Comparison of ENCODE assay signal across 27 mouse cellular contexts in genomic region chr12:44224650-44225049, GRCm38 (mm10). TPM values are rescaled to one million over a fixed set of nuclear protein-coding genes. Genes with fewer than 3 reads are reported as not detected.
DNase-seq lines count a peak whose midpoint lies in the region; ATAC-seq and TF ChIP-seq lines count a peak whose summit lies in the region.
"Had no signal": no experiment of that assay in that cellular context is flagged by ENCODE, and none has a peak within 500 bp of the region (broad histone marks: within the 10 kb centered on the region; RNA-seq: fewer than 3 reads in every experiment).

No protein-coding gene starts in this region.

- TF ChIP-seq CTCF in CH12.LX (conservative IDR thresholded peaks at IDR 0.05 in 1 of 2, IDR thresholded peaks at IDR 0.05 in 1 of 2; ENCODE audit: low read depth in 2 of 2, low read length in 2 of 2) = no peak

- no peak for TF ChIP-seq RAD21 in CH12.LX (IDR thresholded peaks at IDR 0.05; ENCODE audit: low read depth, low read length)

- H3K27me3 ChIP-seq in CH12.LX (replicated peaks) = no peaks in the 10 kb centered on the region
- peaks cover 2% of the 10 kb centered on the region; the same call in 1 of the 2 replicates for H3K27me3 ChIP-seq in splenic B cell, adult 2 months (ENCODE audit: control insufficient read depth, insufficient read depth, low read length, poor library complexity, severe bottlenecking)
- H3K27me3 ChIP-seq: embryonic facial prominence, embryonic 12.5 days; embryonic facial prominence, embryonic 15.5 days; heart, embryonic 12.5 days; heart, embryonic 15.5 days had no signal

- H3K4me3 ChIP-seq in CH12.LX (replicated peaks in 1 of 3; ENCODE audit: low read depth in 2 of 3, low read length in 2 of 3, poor library complexity in 1 of 3) = no peak overlapping the region
- H3K4me3 ChIP-seq: embryonic facial prominence, embryonic 12.5 days; embryonic facial prominence, embryonic 15.5 days; heart, embryonic 12.5 days; heart, embryonic 15.5 days had no signal

- peak overlapping the region; percentile 29; the same call in 1 of the 2 replicates for H3K4me2 ChIP-seq in CH12.LX (ENCODE audit: insufficient read depth, low read depth, poor library complexity, severe bottlenecking)
- H3K4me2 ChIP-seq: embryonic facial prominence, embryonic 12.5 days; embryonic facial prominence, embryonic 15.5 days; heart, embryonic 12.5 days; heart, embryonic 15.5 days; hindbrain, embryonic 14.5 days had no signal

- dilution Hi-C loops in CH12.LX (cut with MboI; ENCODE audit: extremely low pct_ligation_motif_present, extremely low pct_unique_long_range_greater_than_20kb, low sequenced_read_pairs) = no loop called here

- no peak for TF ChIP-seq POLR2A in CH12.LX (IDR thresholded peaks at IDR 0.05; ENCODE audit: low read depth, low read length)

- no peak overlapping the region for H3K27ac ChIP-seq in CH12.LX (ENCODE audit: insufficient read depth, low read depth)
- H3K27ac ChIP-seq: embryonic facial prominence, embryonic 12.5 days; embryonic facial prominence, embryonic 15.5 days; heart, embryonic 15.5 days; hindbrain, embryonic 14.5 days; hindbrain, postnatal 0 days had no signal

- in situ Hi-C loops in CH12.LX (cut with MboI; ENCODE audit: low pct_ligation_motif_present, low pct_unique_long_range_greater_than_20kb, low sequenced_read_pairs) = no loop called here

- TF ChIP-seq EP300 in CH12.LX (IDR thresholded peaks at IDR 0.05; ENCODE audit: low read length) = no peak

- H3K4me1 ChIP-seq in CH12.LX (ENCODE audit: control insufficient read depth in 1 of 2, insufficient read depth in 2 of 2) = peaks cover 0 to 11% of the 10 kb centered on the region in 2 experiments; a peak in 2 of 4 replicates
- H3K4me1 ChIP-seq: embryonic facial prominence, embryonic 12.5 days; embryonic facial prominence, embryonic 15.5 days; heart, embryonic 12.5 days; heart, embryonic 15.5 days had no signal

- peak; percentile 75 for ATAC-seq in granulocyte monocyte progenitor cell, adult 5-6 weeks (replicated peaks; ENCODE audit: poor library complexity, severe bottlenecking)
- ATAC-seq: forebrain, embryonic 14.5 days; forebrain, postnatal 0 days; hindbrain, postnatal 0 days; inflammation-experienced regulatory T-cells, adult 6 months; intestine, embryonic 16.5 days had no signal

- peaks cover 4% of the 10 kb centered on the region for H3K9me3 ChIP-seq in CH12.LX (replicated peaks; ENCODE audit: low read length)
- H3K9me3 ChIP-seq: embryonic facial prominence, embryonic 12.5 days; embryonic facial prominence, embryonic 15.5 days; heart, embryonic 12.5 days; heart, embryonic 15.5 days had no signal

- DNase-seq in CH12.LX (ENCODE audit: extremely low read depth) = no peak
- DNase-seq in splenic B cell, adult 2 months (ENCODE audit: low read depth, low spot score) = peak; percentile 41
- DNase-seq in cerebellum, postnatal 36 days = no peak
- DNase-seq in thymus, postnatal 14 days = no peak
- DNase-seq in embryo, embryonic 10 days (ENCODE audit: low spot score) = no peak
- DNase-seq: adrenal gland, postnatal 10 days; adrenal gland, postnatal 36 days; B cell, adult 2 months; cerebellum, adult 11 months; cerebellum, adult 2 months; cerebellum, adult 9-11 months; cerebellum, postnatal 25 days; forebrain, postnatal 0 days; gastrocnemius, postnatal 25 days; heart, postnatal 10 days; heart, postnatal 36 days; kidney, adult 18-20 months had no signal

- no peak overlapping the region for H3K9ac ChIP-seq in CH12.LX (ENCODE audit: insufficient read depth, low read depth)
- H3K9ac ChIP-seq: embryonic facial prominence, embryonic 12.5 days; embryonic facial prominence, embryonic 15.5 days; forebrain, postnatal 0 days; heart, embryonic 12.5 days; heart, embryonic 15.5 days; hindbrain, embryonic 14.5 days had no signal

- no peaks in the 10 kb centered on the region for H3K79me2 ChIP-seq in CH12.LX (replicated peaks; ENCODE audit: control insufficient read depth, extremely low read depth, insufficient read depth, poor library complexity, severe bottlenecking)

- H3K36me3 ChIP-seq in CH12.LX (replicated peaks in 1 of 2; ENCODE audit: control insufficient read depth in 1 of 2, insufficient read depth in 1 of 2, low read length in 1 of 2) = no peaks in the 10 kb centered on the region
- H3K36me3 ChIP-seq in splenic B cell, adult 2 months (ENCODE audit: control insufficient read depth, insufficient read depth, low read length, poor library complexity, severe bottlenecking) = no peaks in the 10 kb centered on the region
- H3K36me3 ChIP-seq: embryonic facial prominence, embryonic 12.5 days; embryonic facial prominence, embryonic 15.5 days; heart, embryonic 12.5 days; heart, embryonic 15.5 days had no signal

TF ChIP-seq in CH12.LX, 34 proteins besides CTCF, POLR2A, EP300 and RAD21:
- TF ChIP-seq TCF12 (IDR thresholded peaks at IDR 0.05; ENCODE audit: low read depth, low read length) (no peak), ZMIZ1 (IDR thresholded peaks at IDR 0.05; ENCODE audit: low read depth, low read length) (no peak), HCFC1 (IDR thresholded peaks at IDR 0.05; ENCODE audit: low read depth, low read length) (no peak), JUND (conservative IDR thresholded peaks at IDR 0.05; ENCODE audit: low read depth, low read length) (no peak), MYC (IDR thresholded peaks at IDR 0.05; ENCODE audit: low read depth, low read length) (no peak), BHLHE40 (IDR thresholded peaks at IDR 0.05; ENCODE audit: low read depth, low read length) (no peak), NRF1 (IDR thresholded peaks at IDR 0.05; ENCODE audit: low read depth, low read length) (no peak), PAX5 (IDR thresholded peaks at IDR 0.05; ENCODE audit: low read length) (no peak), IRF4 (IDR thresholded peaks at IDR 0.05; ENCODE audit: low read depth, low read length) (no peak), SIN3A (IDR thresholded peaks at IDR 0.05; ENCODE audit: low read length) (no peak), ZNF384 (IDR thresholded peaks at IDR 0.05; ENCODE audit: low read depth, low read length) (no peak), ZC3H11A (IDR thresholded peaks at IDR 0.05; ENCODE audit: low read depth, low read length) (no peak), UBTF (IDR thresholded peaks at IDR 0.05; ENCODE audit: low read depth, low read length) (no peak), ELF1 (IDR thresholded peaks at IDR 0.05; ENCODE audit: low read depth, low read length) (no peak), SMC3 (IDR thresholded peaks at IDR 0.05; ENCODE audit: low read depth, low read length) (no peak), E2F4 (IDR thresholded peaks at IDR 0.05; ENCODE audit: insufficient replicate concordance, low read depth, low read length) (no peak), USF1 (IDR thresholded peaks at IDR 0.05; ENCODE audit: low read depth, low read length) (no peak), MAFK (IDR thresholded peaks at IDR 0.05; ENCODE audit: insufficient replicate concordance, low read length) (no peak), USF2 (conservative IDR thresholded peaks at IDR 0.05; ENCODE audit: low read depth, low read length) (no peak), CHD2 (IDR thresholded peaks at IDR 0.05; ENCODE audit: low read length) (no peak)

RNA-seq across cellular contexts. Expression of gene Pnpla8, which starts 3.5 kb away (rescaled TPM):
- 30.1 and 32.3 TPM in 2 replicates for total RNA-seq in CH12.LX (2012; rRNA removed)
- 129 and 145 TPM in 2 replicates for total RNA-seq in CH12.LX (2014; rRNA removed)
- polyA plus RNA-seq in CH12.LX (2012; ENCODE audit: insufficient read length, low read depth) = 63.7 and 75.2 TPM in 2 replicates
- 18.9 and 30.2 TPM in 2 replicates for total RNA-seq in granulocyte monocyte progenitor cell, adult 5-6 weeks (2014; fragmentation: Nextera tagmentation)
- total RNA-seq in granulocyte monocyte progenitor cell, adult 5-6 weeks (2017) = 20.8 and 28.9 TPM in 2 replicates

RNA-seq across cellular contexts. Expression of gene Dnajb9, which starts 14.5 kb away (rescaled TPM):
- total RNA-seq in CH12.LX (2012; rRNA removed) (3.6 and 4.3 TPM in 2 replicates), CH12.LX (2014; rRNA removed) (15.0 and 16.0 TPM in 2 replicates)
- polyA plus RNA-seq in CH12.LX (2012; ENCODE audit: insufficient read length, low read depth) = 20.8 and 21.4 TPM in 2 replicates
- total RNA-seq in granulocyte monocyte progenitor cell, adult 5-6 weeks (2014; fragmentation: Nextera tagmentation) = 38.5 and 46.4 TPM in 2 replicates
- 49.2 and 49.8 TPM in 2 replicates for total RNA-seq in granulocyte monocyte progenitor cell, adult 5-6 weeks (2017)
